Mouse (Mus musculus) heart, embryonic 14.5 days (tissue): ENCODE results near the gene Nabp1. TPM values are rescaled to one million over a fixed set of nuclear protein-coding genes. Genes with fewer than 3 reads are reported as not detected.

Source experiments
- ATAC-seq: fragments of 200-750 bp; cut with Nextera tagmentation; 2 replicates; pipeline ENCODE4 v1.8.0; 2017; ENCODE audit warnings: low read depth, moderate TSS enrichment; ENCODE audit not compliant: insufficient number of reproducible peaks, insufficient read depth, low FRiP score
- H3K27ac ChIP-seq, 2 experiments: fragments of 200-500 bp in 1 of 2; fragments of 300-500 bp in 1 of 2; sonication (generic) in 1 of 2; replicated peaks in 1 of 2; 2 replicates each; pipeline ENCODE4 v1.5.1; 2012 to 2014; ENCODE audit warnings: low read depth in 2 of 2, low read length in 2 of 2, control low read depth in 1 of 2, mild to moderate bottlenecking in 1 of 2, mixed read lengths in 1 of 2; ENCODE audit not compliant: control insufficient read depth in 1 of 2, insufficient read depth in 1 of 2
- H3K27me3 ChIP-seq: fragments of 300-500 bp; sonication (generic); 2 replicates; pipeline ENCODE4 v1.6.1; 2014; ENCODE audit warnings: mild to moderate bottlenecking, low read length, control low read depth; ENCODE audit not compliant: control insufficient read depth, insufficient read depth
- H3K36me3 ChIP-seq: fragments of 300-500 bp; sonication (generic); 2 replicates; pipeline ENCODE4 v1.6.1; 2014; ENCODE audit warnings: mild to moderate bottlenecking, control low read depth, low read length, mixed read lengths; ENCODE audit not compliant: control insufficient read depth, insufficient read depth
- H3K4me1 ChIP-seq, 2 experiments: fragments of 200-500 bp in 1 of 2; fragments of 300-500 bp in 1 of 2; sonication (generic) in 1 of 2; 2 replicates each; pipeline ENCODE4 v1.6.1; 2012 to 2014; ENCODE audit warnings: low read length in 2 of 2, control low read depth in 1 of 2, mixed read lengths in 1 of 2; ENCODE audit not compliant: control insufficient read depth in 2 of 2, insufficient read depth in 2 of 2
- H3K4me2 ChIP-seq: fragments of 300-500 bp; sonication (generic); 2 replicates; pipeline ENCODE4 v1.6.1; 2014; ENCODE audit warnings: mild to moderate bottlenecking, low read length
- H3K4me3 ChIP-seq, 2 experiments: fragments of 200-500 bp in 1 of 2; fragments of 300-500 bp in 1 of 2; sonication (generic) in 1 of 2; 2 replicates each; pipeline ENCODE4 v1.5.1; 2012 to 2014; ENCODE audit warnings: low read length in 2 of 2, mild to moderate bottlenecking in 2 of 2, control low read depth in 1 of 2, low read depth in 1 of 2, moderate library complexity in 1 of 2; ENCODE audit not compliant: control insufficient read depth in 1 of 2, insufficient read depth in 1 of 2
- H3K9ac ChIP-seq: fragments of 300-500 bp; sonication (generic); 2 replicates; pipeline ENCODE4 v1.6.1; 2014; ENCODE audit warnings: mild to moderate bottlenecking, low read length
- H3K9me3 ChIP-seq: fragments of 300-500 bp; sonication (generic); 2 replicates; pipeline ENCODE4 v1.6.1; 2016; ENCODE audit warnings: low read length, control low read depth; ENCODE audit not compliant: control insufficient read depth
- WGBS: fragments of 180-500 bp; shearing (Covaris S2); extraction: QIAGEN DNeasy Blood & Tissue Kit; methylation state at CpG from one replicate; pipeline ENCODE4 v1.1.7; 2014; 5-methylcytosine and 5-hydroxymethylcytosine counted together
- polyA plus RNA-seq: library from polyadenylated mRNA; unstranded; fragments of >200 nt; fragmentation: Nextera tagmentation; extraction: Ambion mirVana; gene quantifications from 2 replicates; pipeline ENCODE4 v1.2.1, GENCODE M21; 2014

The Nabp1 gene
- polyA plus RNA-seq, 1 experiment from 2014 or later: 19.8 TPM

GRCm38 (mm10) chr1:51466385-51466784 is 11.8 kb downstream of the Nabp1 start:
- H3K4me2 ChIP-seq: no peak overlapping the region
- peaks cover 31% of the 10 kb centered on the region for H3K36me3 ChIP-seq
- no peaks in the 10 kb centered on the region for H3K4me1 ChIP-seq
- ATAC-seq: no peak
- WGBS: 33% methylated on average over 1 of the region's 1 CpGs
- no peak overlapping the region for H3K27ac ChIP-seq
- H3K9ac ChIP-seq: no peak overlapping the region
- no peak overlapping the region for H3K4me3 ChIP-seq
- no peaks in the 10 kb centered on the region for H3K27me3 ChIP-seq
- H3K9me3 ChIP-seq: no peaks in the 10 kb centered on the region

- WGBS: 16% methylated on average over 2 of the region's 2 CpGs
- Histone ChIP-seq H3K4me2 (no peak overlapping the region), H3K9ac (no peak overlapping the region), H3K27me3 (no peaks in the 10 kb centered on the region), H3K27ac (no peak overlapping the region), H3K36me3 (peaks cover 20% of the 10 kb centered on the region), H3K4me1 (no peaks in the 10 kb centered on the region), H3K9me3 (no peaks in the 10 kb centered on the region), H3K4me3 (no peak overlapping the region)
- no peak for ATAC-seq
These were observed 12.9 kb downstream of the Nabp1 start for GRCm38 (mm10) chr1:51465285-51465684.

GRCm38 (mm10) chr1:51463038-51463437 is 15.2 kb downstream of the Nabp1 start:
- Histone ChIP-seq H3K4me3 (no peak overlapping the region), H3K27me3 (no peaks in the 10 kb centered on the region), H3K9me3 (no peaks in the 10 kb centered on the region), H3K4me1 (no peaks in the 10 kb centered on the region), H3K9ac (no peak overlapping the region), H3K4me2 (no peak overlapping the region), H3K27ac (no peak overlapping the region), H3K36me3 (peaks cover 3% of the 10 kb centered on the region; the same call in 1 of the 2 replicates)
- ATAC-seq: no peak
- WGBS: 87% methylated on average over 5 of the region's 5 CpGs

- no peaks in the 10 kb centered on the region for H3K27me3 ChIP-seq
- ATAC-seq: no peak
- H3K4me2 ChIP-seq: no peak overlapping the region
- H3K27ac ChIP-seq: no peak overlapping the region
- H3K4me1 ChIP-seq: no peaks in the 10 kb centered on the region
- H3K4me3 ChIP-seq: no peak overlapping the region
- no peak overlapping the region for H3K9ac ChIP-seq
- 55% methylated on average over 10 of the region's 10 CpGs for WGBS
- no peaks in the 10 kb centered on the region for H3K36me3 ChIP-seq
- H3K9me3 ChIP-seq: no peaks in the 10 kb centered on the region
These were observed 19.3 kb downstream of the Nabp1 start for GRCm38 (mm10) chr1:51458731-51459450.

GRCm38 (mm10) chr1:51458089-51458488 is 20.1 kb downstream of the Nabp1 start:
- no peaks in the 10 kb centered on the region for H3K9me3 ChIP-seq
- H3K27ac ChIP-seq: no peak overlapping the region
- H3K27me3 ChIP-seq: no peaks in the 10 kb centered on the region
- 44% methylated on average over 6 of the region's 6 CpGs for WGBS
- no peaks in the 10 kb centered on the region for H3K4me1 ChIP-seq
- H3K9ac ChIP-seq: no peak overlapping the region
- no peak for ATAC-seq
- H3K4me2 ChIP-seq: no peak overlapping the region
- no peaks in the 10 kb centered on the region for H3K36me3 ChIP-seq
- no peak overlapping the region for H3K4me3 ChIP-seq

- Histone ChIP-seq H3K4me1 (no peaks in the 10 kb centered on the region), H3K4me2 (no peak overlapping the region), H3K9me3 (no peaks in the 10 kb centered on the region), H3K27ac (no peak overlapping the region), H3K27me3 (no peaks in the 10 kb centered on the region), H3K9ac (no peak overlapping the region), H3K36me3 (no peaks in the 10 kb centered on the region), H3K4me3 (no peak overlapping the region)
- no peak for ATAC-seq
- WGBS: 56% methylated on average over 3 of the region's 3 CpGs
These were observed 21.0 kb downstream of the Nabp1 start for GRCm38 (mm10) chr1:51457249-51457648.

GRCm38 (mm10) chr1:51448789-51449188 is 29.4 kb downstream of the Nabp1 start:
- Histone ChIP-seq H3K4me1 (no peaks in the 10 kb centered on the region), H3K36me3 (no peaks in the 10 kb centered on the region), H3K4me2 (no peak overlapping the region), H3K9ac (no peak overlapping the region), H3K27ac (no peak overlapping the region), H3K4me3 (no peak overlapping the region), H3K9me3 (no peaks in the 10 kb centered on the region), H3K27me3 (no peaks in the 10 kb centered on the region)
- 60% methylated on average over 2 of the region's 2 CpGs for WGBS
- no peak for ATAC-seq
